Mouse (Mus musculus): ENCODE results near the gene Sertad4. TPM values are rescaled to one million over a fixed set of nuclear protein-coding genes. Genes with fewer than 3 reads are reported as not detected.

Sertad4 gene
- total and polyA plus RNA-seq, 2 experiments from 2014 or later: 4.0 to 5.0 TPM

- H3K4me2 ChIP-seq (ENCODE audit: low read depth, low read length): no peak overlapping the region
- WGBS: 63% methylated on average over 16 of the region's 16 CpGs
- no peaks in the 10 kb centered on the region for H3K36me3 ChIP-seq (replicated peaks; ENCODE audit: control insufficient read depth, insufficient read depth, low read length)
- no peak overlapping the region for H3K4me3 ChIP-seq (ENCODE audit: low read depth, low read length)
- peak; percentile 59 for ATAC-seq (ENCODE audit: insufficient read depth, low read depth)
- 0 out of 2 replicates have a peak, but pooled peaks cover 3% of the 10 kb centered on the region for H3K4me1 ChIP-seq (ENCODE audit: control insufficient read depth, insufficient read depth)
- no peaks in the 10 kb centered on the region for H3K27me3 ChIP-seq (ENCODE audit: control insufficient read depth, insufficient read depth, low read length)
- no peak overlapping the region for H3K9ac ChIP-seq (replicated peaks; ENCODE audit: low read depth, low read length)
- TF ChIP-seq EP300 (IDR thresholded peaks at IDR 0.05; ENCODE audit: low read depth) (no peak), CTCF (IDR thresholded peaks at IDR 0.05; ENCODE audit: low read depth) (no peak)
- H3K9me3 ChIP-seq (replicated peaks; ENCODE audit: control insufficient read depth, low read length): no peaks in the 10 kb centered on the region
- H3K27ac ChIP-seq (ENCODE audit: low read depth): peak overlapping the region; percentile 22
- DNase-seq (ENCODE audit: low spot score): no peak
Measured at GRCm38 (mm10) chr1:192798212-192799164, 57.1 kb downstream of the Sertad4 start.

GRCm38 (mm10) chr1:192797011-192797274 is 58.6 kb downstream of the Sertad4 start:
- H3K4me3 ChIP-seq (ENCODE audit: low read depth, low read length): no peak overlapping the region
- no peaks in the 10 kb centered on the region for H3K36me3 ChIP-seq (replicated peaks; ENCODE audit: control insufficient read depth, insufficient read depth, low read length)
- no peak for ATAC-seq (ENCODE audit: insufficient read depth, low read depth)
- TF ChIP-seq EP300 (IDR thresholded peaks at IDR 0.05; ENCODE audit: low read depth) (no peak), CTCF (IDR thresholded peaks at IDR 0.05; ENCODE audit: low read depth) (no peak)
- H3K9ac ChIP-seq (replicated peaks; ENCODE audit: low read depth, low read length): no peak overlapping the region
- H3K4me2 ChIP-seq (ENCODE audit: low read depth, low read length): 0 out of 2 replicates have a peak overlapping the region, but pooled peaks have one; percentile 26
- H3K4me1 ChIP-seq (ENCODE audit: control insufficient read depth, insufficient read depth): 0 out of 2 replicates have a peak, but pooled peaks cover 3% of the 10 kb centered on the region
- H3K27ac ChIP-seq (ENCODE audit: low read depth): no peak overlapping the region
- DNase-seq (ENCODE audit: low spot score): no peak
- 59% methylated on average over 3 of the region's 3 CpGs for WGBS
- no peaks in the 10 kb centered on the region for H3K27me3 ChIP-seq (ENCODE audit: control insufficient read depth, insufficient read depth, low read length)
- H3K9me3 ChIP-seq (replicated peaks; ENCODE audit: control insufficient read depth, low read length): no peaks in the 10 kb centered on the region

GRCm38 (mm10) chr1:192796201-192797010 is 59.1 kb downstream of the Sertad4 start:
- WGBS: 10% methylated on average over 11 of the region's 21 CpGs
- H3K27me3 ChIP-seq (ENCODE audit: control insufficient read depth, insufficient read depth, low read length): no peaks in the 10 kb centered on the region
- no peaks in the 10 kb centered on the region for H3K36me3 ChIP-seq (replicated peaks; ENCODE audit: control insufficient read depth, insufficient read depth, low read length)
- H3K4me1 ChIP-seq (ENCODE audit: control insufficient read depth, insufficient read depth): 0 out of 2 replicates have a peak, but pooled peaks cover 6% of the 10 kb centered on the region
- peak overlapping the region; percentile 9; the same call in 1 of the 2 replicates for H3K27ac ChIP-seq (ENCODE audit: low read depth)
- H3K4me3 ChIP-seq (ENCODE audit: low read depth, low read length): no peak overlapping the region
- peak overlapping the region; percentile 26; the same call in 1 of the 2 replicates for H3K4me2 ChIP-seq (ENCODE audit: low read depth, low read length)
- 0 out of 2 replicates have a peak, but pooled peaks have one; percentile 22 for ATAC-seq (ENCODE audit: insufficient read depth, low read depth)
- no peak overlapping the region for H3K9ac ChIP-seq (replicated peaks; ENCODE audit: low read depth, low read length)
- no peak for TF ChIP-seq CTCF (IDR thresholded peaks at IDR 0.05; ENCODE audit: low read depth)
- no peak for TF ChIP-seq EP300 (IDR thresholded peaks at IDR 0.05; ENCODE audit: low read depth)
- H3K9me3 ChIP-seq (replicated peaks; ENCODE audit: control insufficient read depth, low read length): no peaks in the 10 kb centered on the region
- no peak for DNase-seq (ENCODE audit: low spot score)

- Histone ChIP-seq H3K36me3 (replicated peaks; ENCODE audit: control insufficient read depth, insufficient read depth, low read length) (no peaks in the 10 kb centered on the region), H3K27me3 (ENCODE audit: control insufficient read depth, insufficient read depth, low read length) (no peaks in the 10 kb centered on the region), H3K27ac (ENCODE audit: low read depth) (no peak overlapping the region), H3K4me2 (ENCODE audit: low read depth, low read length) (no peak overlapping the region), H3K4me1 (ENCODE audit: control insufficient read depth, insufficient read depth) (0 out of 2 replicates have a peak, but pooled peaks cover 6% of the 10 kb centered on the region), H3K4me3 (ENCODE audit: low read depth, low read length) (no peak overlapping the region), H3K9me3 (replicated peaks; ENCODE audit: control insufficient read depth, low read length) (no peaks in the 10 kb centered on the region), H3K9ac (replicated peaks; ENCODE audit: low read depth, low read length) (no peak overlapping the region)
- TF ChIP-seq CTCF (IDR thresholded peaks at IDR 0.05; ENCODE audit: low read depth): no peak
- no peak for TF ChIP-seq EP300 (IDR thresholded peaks at IDR 0.05; ENCODE audit: low read depth)
- 64% methylated on average over 9 of the region's 9 CpGs for WGBS
- DNase-seq (ENCODE audit: low spot score) (no peak), ATAC-seq (ENCODE audit: insufficient read depth, low read depth) (no peak)
Measured at GRCm38 (mm10) chr1:192794957-192795745, 60.4 kb downstream of the Sertad4 start.

Other genes starting within 250 kb of the Sertad4 start
- gene Hhat, start 84.5 kb downstream of the Sertad4 start, total RNA-seq (2014; rRNA removed; ENCODE audit: low replicate concordance): 6.7 and 13.2 TPM in 2 replicates
- gene Hhat, start 84.5 kb downstream of the Sertad4 start, polyA plus RNA-seq (2015; fragmentation: Nextera tagmentation; extraction: Ambion mirVana): 3.7 and 4.0 TPM in 2 replicates
- under 0.01 and 0.08 TPM in 2 replicates for gene Syt14, start 180.0 kb upstream of the Sertad4 start, total RNA-seq (2014; rRNA removed; ENCODE audit: low replicate concordance)
- gene Syt14, start 180.0 kb upstream of the Sertad4 start, polyA plus RNA-seq (2015; fragmentation: Nextera tagmentation; extraction: Ambion mirVana): 0.03 and 0.04 TPM in 2 replicates

Measured in heart, postnatal 0 days (tissue).